Mouse (Mus musculus): Measurements from ENCODE around the gene Ss18l1.

Gene Ss18l1

GRCm38 (mm10) chr2:180042256-180042857, at the start of gene Ss18l1, which contains the start of gene Psma7:
Ss18l1 (plus strand) TSS chr2:180042509.
Psma7 (minus strand) TSS chr2:180042433.
- DNase-seq = peak; percentile 80 to 81

GRCm38 (mm10) chr2:179993071-179993470, 49.2 kb upstream of the Ss18l1 start:
- no peak for DNase-seq

GRCm38 (mm10) chr2:179998431-179998830, 43.9 kb upstream of the Ss18l1 start:
- DNase-seq = no peak

GRCm38 (mm10) chr2:180001635-180002034, 40.7 kb upstream of the Ss18l1 start:
- DNase-seq = no peak

- no peak for DNase-seq
Measured at GRCm38 (mm10) chr2:180005656-180006351, 36.5 kb upstream of the Ss18l1 start.

GRCm38 (mm10) chr2:180006352-180007017, 35.8 kb upstream of the Ss18l1 start:
- no peak for DNase-seq

GRCm38 (mm10) chr2:180010686-180011085, 31.6 kb upstream of the Ss18l1 start:
- DNase-seq = no peak

- DNase-seq = no peak
Measured at GRCm38 (mm10) chr2:180011370-180011769, 30.9 kb upstream of the Ss18l1 start.

- no peak for DNase-seq
Measured at GRCm38 (mm10) chr2:180013686-180014085, 28.6 kb upstream of the Ss18l1 start.

- DNase-seq = no peak
Measured at GRCm38 (mm10) chr2:180017632-180018031, 24.7 kb upstream of the Ss18l1 start.

GRCm38 (mm10) chr2:180018573-180018972, 23.7 kb upstream of the Ss18l1 start:
- no peak for DNase-seq

- no peak for DNase-seq
Measured at GRCm38 (mm10) chr2:180020091-180020661, 22.1 kb upstream of the Ss18l1 start.

GRCm38 (mm10) chr2:180020919-180021318, 21.4 kb upstream of the Ss18l1 start:
- DNase-seq = no peak

GRCm38 (mm10) chr2:180022751-180023150, 19.6 kb upstream of the Ss18l1 start:
- DNase-seq = no peak

GRCm38 (mm10) chr2:180024401-180025098, 17.8 kb upstream of the Ss18l1 start, which contains the start of gene Lsm14b:
Lsm14b (plus strand) TSS chr2:180024987.
- DNase-seq = peak; percentile 99

- peak; percentile 63 to 67 for DNase-seq
Measured at GRCm38 (mm10) chr2:180025135-180025860, 17.0 kb upstream of the Ss18l1 start.

GRCm38 (mm10) chr2:180025861-180026200, 16.5 kb upstream of the Ss18l1 start:
- no peak for DNase-seq

GRCm38 (mm10) chr2:180027768-180028167, 14.5 kb upstream of the Ss18l1 start:
- DNase-seq = no peak

GRCm38 (mm10) chr2:180031270-180031669, 11.0 kb upstream of the Ss18l1 start:
- DNase-seq = no peak

GRCm38 (mm10) chr2:180032925-180033324, 9.4 kb upstream of the Ss18l1 start:
- no peak for DNase-seq

GRCm38 (mm10) chr2:180033956-180034355, 8.4 kb upstream of the Ss18l1 start:
- DNase-seq = no peak

- DNase-seq = no peak
Measured at GRCm38 (mm10) chr2:180034753-180035152, 7.6 kb upstream of the Ss18l1 start.
